9 mouse cellular contexts compared by ENCODE assay signal in genomic region chr12:80519621-80520332, GRCm38 (mm10). TPM values are rescaled to one million over a fixed set of nuclear protein-coding genes. Genes with fewer than 3 reads are reported as not detected.
DNase-seq lines count a peak whose midpoint lies in the region; ATAC-seq and TF ChIP-seq lines count a peak whose summit lies in the region.
"Had no signal": no experiment of that assay in that cellular context is flagged by ENCODE, and none has a peak within 500 bp of the region (broad histone marks: within the 10 kb centered on the region; RNA-seq: fewer than 3 reads in every experiment).

No protein-coding gene starts in this region.

- H3K27me3 ChIP-seq in forebrain, embryonic 15.5 days = no peaks in the 10 kb centered on the region
- 0 out of 2 replicates have a peak, but pooled peaks cover 5% of the 10 kb centered on the region for H3K27me3 ChIP-seq in hindbrain, postnatal 0 days (ENCODE audit: insufficient read depth, low read length)
- peaks cover 83% of the 10 kb centered on the region for H3K27me3 ChIP-seq in liver, embryonic 11.5 days (replicated peaks; ENCODE audit: control insufficient read depth, insufficient read depth, low read length)

- WGBS in forebrain, embryonic 15.5 days = 2% methylated on average over 36 of the region's 43 CpGs
- under 1% methylated on average over 39 of the region's 43 CpGs for WGBS in hindbrain, postnatal 0 days
- WGBS in liver, embryonic 11.5 days = 3% methylated on average over 39 of the region's 43 CpGs

- no peaks in the 10 kb centered on the region for H3K9me3 ChIP-seq in forebrain, embryonic 15.5 days
- H3K9me3 ChIP-seq in hindbrain, postnatal 0 days (ENCODE audit: low read length) = no peaks in the 10 kb centered on the region
- H3K9me3 ChIP-seq in liver, embryonic 11.5 days (ENCODE audit: control insufficient read depth, low read length) = no peaks in the 10 kb centered on the region

- DNase-seq in gastrocnemius, adult 18-20 months (ENCODE audit: low spot score) = peak; percentile 40
- DNase-seq in gastrocnemius, postnatal 25 days = no peak
- peak; percentile 52 for DNase-seq in cerebellum, adult 11-12 months
- peak; percentile 86 for DNase-seq in hindbrain, postnatal 0 days (ENCODE audit: low spot score)
- DNase-seq in liver, embryonic 11.5 days (ENCODE audit: low spot score) = peak; percentile 39
- DNase-seq in retina, embryonic 14.5 days (ENCODE audit: low spot score) = peak; percentile 81
- no peak for DNase-seq in ovary, postnatal 10 days (ENCODE audit: low spot score)

- peak overlapping the region; percentile 95 for H3K4me2 ChIP-seq in forebrain, embryonic 15.5 days (replicated peaks)
- peak overlapping the region; percentile 90 for H3K4me2 ChIP-seq in hindbrain, postnatal 0 days (ENCODE audit: low read depth, low read length)
- H3K4me2 ChIP-seq in liver, embryonic 11.5 days = peak overlapping the region; percentile 81

- peak; percentile 66 for TF ChIP-seq CTCF in hindbrain, postnatal 0 days (IDR thresholded peaks at IDR 0.05; ENCODE audit: low read depth)

- peaks cover 29% of the 10 kb centered on the region for H3K4me1 ChIP-seq in forebrain, embryonic 15.5 days
- peaks cover 13% of the 10 kb centered on the region; the same call in 1 of the 2 replicates for H3K4me1 ChIP-seq in hindbrain, postnatal 0 days (ENCODE audit: insufficient read depth, low read length)
- peaks cover 4% of the 10 kb centered on the region; the same call in 1 of the 2 replicates for H3K4me1 ChIP-seq in liver, embryonic 11.5 days (replicated peaks; ENCODE audit: control insufficient read depth, insufficient read depth, low read length)

- peak; percentile 30 for ATAC-seq in forebrain, embryonic 15.5 days (replicated peaks)
- ATAC-seq in hindbrain, postnatal 0 days = peak; percentile 53; the same call in 1 of the 2 replicates
- ATAC-seq in liver, embryonic 11.5 days (replicated peaks; ENCODE audit: low FRiP score) = no peak

- H3K4me3 ChIP-seq in forebrain, embryonic 15.5 days = peak overlapping the region; percentile 88
- H3K4me3 ChIP-seq in hindbrain, postnatal 0 days (ENCODE audit: low read length) = peak overlapping the region; percentile 73
- H3K4me3 ChIP-seq in liver, embryonic 11.5 days (ENCODE audit: low read depth, low read length) = peak overlapping the region; percentile 57

- peak overlapping the region; percentile 68 for H3K9ac ChIP-seq in forebrain, embryonic 15.5 days (replicated peaks)
- H3K9ac ChIP-seq in hindbrain, postnatal 0 days (replicated peaks; ENCODE audit: low read length) = peak overlapping the region; percentile 61
- H3K9ac ChIP-seq in liver, embryonic 11.5 days (ENCODE audit: low read depth, low read length) = peak overlapping the region; percentile 16; the same call in 1 of the 2 replicates

- no peaks in the 10 kb centered on the region for H3K36me3 ChIP-seq in forebrain, embryonic 15.5 days
- H3K36me3 ChIP-seq in hindbrain, postnatal 0 days (ENCODE audit: insufficient read depth, low read length) = no peaks in the 10 kb centered on the region
- H3K36me3 ChIP-seq in liver, embryonic 11.5 days (ENCODE audit: control insufficient read depth, insufficient read depth, low read length) = no peaks in the 10 kb centered on the region

- peak overlapping the region; percentile 87 for H3K27ac ChIP-seq in forebrain, embryonic 15.5 days (replicated peaks)
- peak overlapping the region; percentile 75 for H3K27ac ChIP-seq in hindbrain, postnatal 0 days
- H3K27ac ChIP-seq in liver, embryonic 11.5 days (ENCODE audit: low read depth, low read length) = no peak overlapping the region

RNA-seq across cellular contexts. Expression of gene Galnt16, which starts 1.7 kb away (rescaled TPM):
- total RNA-seq in gastrocnemius, adult 18-20 months (2021) = 1 to 10 TPM; 3.0 TPM
- total RNA-seq in gastrocnemius, postnatal 25 days (2021) = 1 to 10 TPM; 3.9 to 6.0 TPM
- 21.2 and 23.7 TPM in 2 replicates for polyA plus RNA-seq in forebrain, embryonic 15.5 days (2015; fragmentation: Nextera tagmentation; extraction: Ambion mirVana)
- 67.9 and 72.1 TPM in 2 replicates for total RNA-seq in hindbrain, postnatal 0 days (2014; rRNA removed)
- 26.5 and 28.2 TPM in 2 replicates for polyA plus RNA-seq in hindbrain, postnatal 0 days (2015; fragmentation: Nextera tagmentation; extraction: Ambion mirVana)
- polyA plus RNA-seq in liver, embryonic 11.5 days (2014; fragmentation: Nextera tagmentation; extraction: Ambion mirVana) = 0.92 TPM in 2 replicates
- polyA plus RNA-seq: C2C12 had no signal

RNA-seq across cellular contexts. Expression of gene Exd2, which starts 56.9 kb away (rescaled TPM):
- 10 to 100 TPM; 24.3 to 27.0 TPM for total RNA-seq in gastrocnemius, adult 18-20 months (2021)
- 10 to 100 TPM; 34.1 to 39.5 TPM for total RNA-seq in gastrocnemius, postnatal 25 days (2021)
- polyA plus RNA-seq in forebrain, embryonic 15.5 days (2015; fragmentation: Nextera tagmentation; extraction: Ambion mirVana) = 58.1 and 62.0 TPM in 2 replicates
- total RNA-seq in hindbrain, postnatal 0 days (2014; rRNA removed) = 25.2 and 30.6 TPM in 2 replicates
- polyA plus RNA-seq in hindbrain, postnatal 0 days (2015; fragmentation: Nextera tagmentation; extraction: Ambion mirVana) = 26.3 and 29.9 TPM in 2 replicates
- polyA plus RNA-seq in liver, embryonic 11.5 days (2014; fragmentation: Nextera tagmentation; extraction: Ambion mirVana) = 17.5 and 18.7 TPM in 2 replicates

Comparison
In these comparisons a context has a peak if more than half of its experiments do, and no peak if none do; other contexts are left out.
1. DNase-seq: peak in gastrocnemius, adult 18-20 months (single experiment), cerebellum, adult 11-12 months (single experiment), hindbrain, postnatal 0 days (single experiment), liver, embryonic 11.5 days (single experiment) and retina, embryonic 14.5 days (single experiment); none in gastrocnemius, postnatal 25 days (single experiment) and ovary, postnatal 10 days (single experiment).
2. H3K9ac ChIP-seq: peak in every context shown above with its lines; median percentile 68 in forebrain, embryonic 15.5 days; 61 in hindbrain, postnatal 0 days; 16 in liver, embryonic 11.5 days.
3. Peak in every context shown above with its lines, with median percentiles within 50 percentile points of each other: H3K4me2 ChIP-seq and H3K4me3 ChIP-seq.